Mouse (Mus musculus): ENCODE results near the gene Ltbp2.
A peak's percentile ranks its signal among the peaks of the same experiment; 100 is the strongest.

Gene Ltbp2

DNA sequence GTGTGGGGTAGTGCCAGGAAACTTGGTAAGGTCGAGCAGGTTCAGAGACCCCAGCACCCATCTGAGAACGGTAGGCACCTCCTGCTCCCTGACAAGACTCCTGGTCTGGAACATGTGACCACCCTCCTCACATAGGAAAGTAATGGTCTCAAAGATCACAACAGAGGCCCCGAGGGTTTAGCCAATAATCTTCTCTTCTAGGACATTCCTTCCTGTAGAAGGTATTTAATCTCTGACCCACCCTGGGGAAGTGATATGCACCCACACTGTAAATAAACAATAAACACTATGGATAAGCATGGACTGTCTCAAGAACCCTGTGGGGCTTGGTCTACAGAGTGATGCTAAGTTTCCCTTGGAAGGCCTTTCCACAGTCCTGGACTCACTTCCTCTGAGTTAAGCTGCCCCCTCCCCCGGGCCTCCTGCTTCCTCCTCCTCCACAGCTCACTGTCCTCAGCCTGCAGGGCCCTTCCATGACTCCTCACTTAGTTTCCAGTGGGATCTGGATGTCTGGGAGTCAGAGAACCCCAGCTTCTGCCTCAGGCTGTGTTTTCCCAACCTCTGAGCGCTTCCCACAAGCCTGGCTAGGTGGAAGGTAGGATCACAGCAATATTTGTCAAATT, 110.1 kb downstream of the Ltbp2 start:
- no peak for DNase-seq (ENCODE audit: extremely low read depth, insufficient read length, low spot score)

DNA sequence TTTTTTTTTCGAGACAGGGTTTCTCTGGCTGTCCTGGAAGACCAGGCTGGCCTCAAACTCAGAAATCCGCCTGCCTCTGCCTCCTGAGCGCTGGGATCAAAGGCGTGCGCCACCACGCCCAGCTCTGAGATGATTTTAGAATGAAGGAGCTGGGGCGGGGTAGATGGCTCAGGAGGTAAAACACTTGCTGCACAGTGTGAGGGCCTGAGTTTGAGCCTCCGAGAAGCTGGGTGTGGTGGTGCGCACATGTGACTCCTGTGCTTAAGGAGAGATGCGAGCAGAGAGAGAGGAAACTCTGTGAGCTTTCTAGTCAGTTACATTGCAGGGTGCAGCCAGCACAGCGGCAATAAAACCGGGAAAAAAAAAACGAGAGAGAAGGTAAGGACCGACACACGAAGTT, 110.8 kb downstream of the Ltbp2 start:
- DNase-seq (ENCODE audit: extremely low read depth, insufficient read length, low spot score): no peak

GRCm38 (mm10) chr12:84764756-84765155, 111.6 kb downstream of the Ltbp2 start:
- DNase-seq (ENCODE audit: extremely low read depth, insufficient read length, low spot score): no peak

DNA sequence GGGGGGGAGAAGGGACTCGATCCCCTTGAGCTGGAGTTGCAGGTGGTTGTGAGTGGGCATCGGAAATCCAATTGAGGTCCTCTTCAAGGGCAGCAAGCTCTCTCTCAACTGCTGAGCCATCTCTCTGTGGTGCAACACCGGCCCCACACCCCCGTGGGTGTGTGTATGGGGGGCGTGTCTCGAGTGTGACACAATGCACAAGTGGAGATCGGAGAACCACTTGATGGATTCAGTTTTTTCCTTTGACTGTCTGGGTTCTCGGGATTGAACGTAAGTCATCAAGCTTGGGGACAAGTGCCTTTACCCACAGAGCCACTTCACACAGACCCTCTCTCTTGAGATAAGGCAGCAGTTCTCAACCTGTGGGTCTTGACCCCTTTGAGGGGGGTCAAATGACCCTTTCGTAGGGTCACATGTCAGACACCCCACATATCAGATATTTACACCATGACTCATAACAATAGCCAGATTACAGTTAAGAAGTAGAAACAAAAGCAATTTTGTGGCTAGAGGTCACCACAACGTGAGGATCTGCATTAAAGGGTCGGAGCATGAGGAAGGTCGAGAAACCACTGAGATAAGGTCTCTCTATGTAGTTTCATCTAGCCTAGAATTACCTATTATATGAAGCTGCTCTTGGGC, 112.6 kb downstream of the Ltbp2 start:
- no peak for DNase-seq (ENCODE audit: extremely low read depth, insufficient read length, low spot score)

GRCm38 (mm10) chr12:84762532-84762931, 113.8 kb downstream of the Ltbp2 start:
- DNase-seq (ENCODE audit: extremely low read depth, insufficient read length, low spot score): no peak

GRCm38 (mm10) chr12:84759063-84759462, 117.3 kb downstream of the Ltbp2 start:
- no peak for DNase-seq (ENCODE audit: extremely low read depth, insufficient read length, low spot score)

- no peak for DNase-seq (ENCODE audit: extremely low read depth, insufficient read length, low spot score)
Measured at GRCm38 (mm10) chr12:84756016-84756415, 120.3 kb downstream of the Ltbp2 start.

GRCm38 (mm10) chr12:84755008-84755695, 121.2 kb downstream of the Ltbp2 start:
- no peak for DNase-seq (ENCODE audit: extremely low read depth, insufficient read length, low spot score)

GRCm38 (mm10) chr12:84752131-84752977, 124.0 kb downstream of the Ltbp2 start:
- DNase-seq (ENCODE audit: extremely low read depth, insufficient read length, low spot score): no peak

- peak; percentile 87 for DNase-seq (ENCODE audit: extremely low read depth, insufficient read length, low spot score)
Measured at GRCm38 (mm10) chr12:84750661-84751060, 125.7 kb downstream of the Ltbp2 start.

GRCm38 (mm10) chr12:84748134-84748533, 128.2 kb downstream of the Ltbp2 start:
- no peak for DNase-seq (ENCODE audit: extremely low read depth, insufficient read length, low spot score)

- DNase-seq (ENCODE audit: extremely low read depth, insufficient read length, low spot score): no peak
Measured at GRCm38 (mm10) chr12:84745700-84746099, 130.6 kb downstream of the Ltbp2 start.

DNA sequence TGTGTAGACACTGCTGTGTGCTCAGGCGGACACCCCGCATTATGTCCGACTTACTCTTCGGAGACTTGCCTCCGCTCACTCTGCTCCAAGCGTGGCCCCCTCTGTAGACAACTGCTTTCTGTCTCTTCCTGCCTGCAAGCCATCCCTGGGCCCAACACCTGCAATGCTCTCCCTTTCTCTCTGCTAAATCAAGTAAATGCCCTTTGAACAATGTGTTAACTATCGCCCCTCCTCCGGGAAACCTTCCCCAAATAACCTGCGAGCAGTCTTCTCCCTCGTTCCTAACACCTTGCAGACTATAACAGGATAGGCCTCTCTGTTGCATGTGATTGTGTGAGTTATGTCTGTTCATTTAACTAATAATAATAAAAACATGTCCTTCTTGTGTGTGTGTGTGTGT, 132.8 kb downstream of the Ltbp2 start:
- no peak for DNase-seq (ENCODE audit: extremely low read depth, insufficient read length, low spot score)

GRCm38 (mm10) chr12:84733366-84733765, 143.0 kb downstream of the Ltbp2 start:
- DNase-seq (ENCODE audit: extremely low read depth, insufficient read length, low spot score): no peak
